Mouse (Mus musculus) neutrophil, adult 5-6 weeks (primary cell): ENCODE results near the gene Cds2. TPM values are rescaled to one million over a fixed set of nuclear protein-coding genes. Genes with fewer than 3 reads are reported as not detected.

Source experiments
- ATAC-seq: fragments of 151-379, 151-347 bp; 2 replicates; pipeline ENCODE4 v1.8.0; 2017; ENCODE audit warnings: mild to moderate bottlenecking, moderate TSS enrichment; ENCODE audit not compliant: insufficient number of reproducible peaks, poor library complexity, low FRiP score, severe bottlenecking; ENCODE audit errors: extremely low read depth
- total RNA-seq: library from RNA; stranded (forward); fragments of 200-1000 nt; gene quantifications from 2 replicates; pipeline ENCODE4 v1.2.3, GENCODE M21; 2017

The Cds2 gene
- total RNA-seq, 1 experiment from 2014 or later, result 90.5 TPM

DNA sequence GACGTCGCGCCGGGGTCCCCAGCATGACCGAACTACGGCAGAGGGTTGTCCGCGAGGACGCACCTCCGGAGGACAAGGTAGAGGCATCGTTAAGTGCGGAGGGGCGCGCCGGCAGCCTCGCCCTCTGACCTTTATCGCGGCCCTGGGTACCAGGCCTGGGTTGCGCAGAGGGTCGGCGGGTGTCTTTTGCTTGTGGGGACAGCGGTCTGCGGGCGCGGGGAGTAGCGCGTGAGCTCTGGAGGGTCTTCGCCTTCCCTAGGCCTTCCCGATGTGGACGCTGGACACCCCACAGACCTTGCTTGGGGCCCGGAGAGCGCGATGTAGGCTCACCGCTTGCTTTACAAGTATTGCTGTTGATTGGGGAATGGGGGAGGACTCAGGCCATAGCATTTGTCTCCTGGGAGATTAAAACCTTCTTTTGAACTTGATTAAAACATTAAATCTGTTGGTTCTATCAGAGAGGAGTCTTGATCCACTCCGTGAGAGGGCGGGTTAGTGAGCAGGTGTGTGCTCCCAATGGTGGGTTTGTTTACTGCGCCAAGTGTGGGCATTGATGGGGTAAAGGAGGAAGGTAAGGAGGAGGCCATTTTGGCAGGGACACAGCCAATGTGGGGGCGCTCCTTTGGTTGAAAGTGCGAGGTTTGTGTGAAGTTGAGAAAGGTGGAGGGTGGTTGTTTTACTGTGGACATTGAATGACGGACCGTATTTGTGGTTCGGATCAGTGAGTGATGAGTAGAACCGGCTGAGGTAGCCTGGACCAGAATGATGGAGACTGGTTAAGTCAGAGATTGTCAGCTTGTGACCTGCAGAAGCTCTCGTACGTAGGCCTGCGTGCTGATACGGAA, 695 bp downstream of the Cds2 start:
- no peak for ATAC-seq

DNA sequence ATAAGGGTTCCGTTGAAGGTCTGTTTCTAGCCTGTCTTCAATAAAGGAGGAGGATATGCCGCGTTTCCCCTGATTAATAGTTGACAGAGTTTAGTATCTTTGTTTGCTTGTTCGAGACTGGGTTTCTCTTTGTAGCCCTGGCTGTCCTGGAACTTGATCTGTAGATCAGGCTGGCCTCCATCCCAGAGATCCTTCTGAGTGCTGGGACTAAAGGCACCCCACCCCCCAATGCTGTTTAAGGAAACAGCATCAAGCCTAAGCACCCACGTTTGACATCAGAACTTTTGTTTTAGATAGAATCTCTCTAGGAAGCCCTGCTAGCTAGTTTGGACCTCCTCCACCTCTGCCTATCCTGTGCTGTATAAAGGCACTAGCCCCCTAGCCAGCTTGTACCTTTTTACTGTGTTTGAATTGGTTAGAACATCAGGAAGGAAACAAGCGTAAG, 1.3 kb downstream of the Cds2 start:
- ATAC-seq, result no peak

DNA sequence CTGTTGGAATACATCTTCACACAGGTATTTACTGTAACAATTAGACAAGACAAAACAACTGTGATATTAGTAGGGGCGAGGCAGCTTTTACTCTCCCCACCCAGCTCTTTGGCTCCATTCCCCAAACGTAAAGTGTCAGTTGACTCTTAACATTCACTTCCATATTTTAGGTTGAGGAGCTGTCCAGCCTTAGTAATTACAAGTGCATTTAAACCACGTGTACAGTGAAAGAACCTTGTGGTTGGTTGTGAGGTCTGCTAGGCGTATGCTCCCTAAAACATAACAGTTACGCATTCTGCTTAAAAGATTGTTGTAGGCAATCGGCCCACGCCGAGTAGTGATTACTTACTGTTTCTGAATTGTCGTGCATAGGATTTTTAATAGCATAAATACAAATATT, 2.2 kb downstream of the Cds2 start:
- no peak for ATAC-seq

DNA sequence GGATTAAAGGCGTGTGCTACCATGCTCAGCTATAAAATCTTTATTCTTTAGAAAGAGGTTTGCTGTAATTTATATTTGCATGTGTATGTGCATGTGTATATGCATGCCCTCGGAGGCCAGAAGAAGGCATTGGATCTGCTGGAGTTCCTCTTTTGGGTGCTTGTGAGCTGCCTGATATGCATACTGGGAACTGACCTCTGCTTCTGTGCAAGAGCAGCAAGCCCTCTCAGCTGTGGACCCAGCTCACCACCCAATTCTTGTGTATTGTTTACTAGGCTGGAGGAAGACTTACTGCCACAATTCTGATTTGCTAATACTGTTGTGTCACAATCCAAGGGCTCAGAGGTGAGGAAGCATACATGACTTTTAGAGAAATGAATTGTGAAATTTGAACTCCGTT, 3.1 kb downstream of the Cds2 start:
- ATAC-seq, result peak; percentile 42

DNA sequence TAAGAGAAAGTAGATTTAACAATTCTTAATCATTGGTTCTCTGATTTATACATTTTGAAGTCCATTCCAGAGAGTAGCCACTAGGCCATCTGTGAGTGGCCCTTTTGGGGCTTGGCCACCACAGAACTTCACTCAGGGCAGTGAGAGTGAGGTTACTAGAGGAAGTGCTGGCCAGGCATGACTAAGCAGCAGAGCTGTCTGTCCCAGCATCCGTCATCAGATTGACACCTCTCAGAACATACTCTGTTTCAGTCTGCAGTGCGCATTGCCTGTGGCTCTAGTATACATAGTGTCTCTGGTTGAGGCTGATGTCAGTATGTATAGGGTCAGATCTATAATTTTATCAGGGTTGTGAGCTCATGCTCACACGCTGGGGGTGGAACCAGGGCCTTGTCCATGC, 6.3 kb downstream of the Cds2 start:
- peak; percentile 89 for ATAC-seq

DNA sequence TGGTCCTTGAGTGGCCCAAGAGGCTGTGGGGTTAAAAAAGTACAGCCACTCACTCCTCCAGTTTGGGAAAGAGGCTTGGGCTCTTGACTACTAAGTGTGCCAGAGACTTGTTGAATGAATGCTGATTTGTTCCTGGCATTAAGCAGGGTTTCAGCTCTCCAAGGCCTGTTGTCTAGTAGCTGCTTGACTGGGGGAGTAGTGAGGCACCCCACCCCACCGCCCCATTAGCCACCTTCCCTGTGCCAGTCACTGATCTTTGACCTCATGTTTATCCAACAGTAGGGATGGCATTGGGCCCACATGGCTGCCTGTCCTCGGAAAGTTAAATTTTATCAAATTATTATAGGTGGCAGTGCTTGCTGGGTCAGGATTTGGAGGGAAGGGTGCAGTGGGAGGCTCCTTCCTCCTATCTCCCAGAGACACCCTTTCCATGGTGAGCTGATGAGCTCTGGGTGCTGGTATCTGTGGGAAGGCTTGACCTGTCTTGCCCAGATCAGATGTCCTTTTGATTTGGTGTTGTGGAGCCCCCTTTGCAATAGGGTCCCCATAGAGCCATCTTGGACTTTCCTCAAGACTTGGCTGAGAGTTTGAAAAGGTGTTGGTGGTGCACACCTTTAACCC, 7.5 kb downstream of the Cds2 start:
- ATAC-seq, result no peak

DNA sequence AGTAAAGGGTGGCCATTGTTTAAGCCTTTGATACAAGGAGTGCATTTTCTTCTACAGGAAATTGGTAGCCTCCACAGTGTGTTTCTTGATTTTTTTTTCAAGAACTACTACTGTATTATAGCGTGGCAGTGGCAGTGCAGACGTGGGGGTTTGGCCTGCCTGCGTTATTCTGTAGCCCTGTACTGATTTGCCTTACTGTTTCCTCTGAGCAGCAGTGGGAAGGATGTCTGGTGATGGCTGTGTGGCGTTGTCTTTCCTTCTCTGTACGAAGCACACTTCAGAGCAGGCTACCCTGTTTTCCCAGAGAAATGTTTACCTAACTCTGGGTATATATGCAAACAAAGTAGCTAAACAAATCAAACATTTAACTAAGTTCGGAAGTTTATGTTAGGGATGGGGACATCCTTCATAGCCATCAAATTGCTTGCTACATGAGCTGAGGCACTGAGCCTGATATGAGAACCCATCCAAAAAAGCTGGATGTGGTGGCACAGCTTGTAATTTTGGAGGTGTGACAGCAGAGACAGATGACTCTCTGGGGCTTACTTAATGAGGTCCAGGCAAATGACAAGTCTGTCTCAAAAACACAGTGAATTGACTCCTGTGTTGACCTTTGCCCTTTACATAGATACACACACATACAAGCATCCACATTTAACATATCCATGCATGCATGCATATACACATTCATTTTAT, 9.9 kb downstream of the Cds2 start:
- no peak for ATAC-seq

DNA sequence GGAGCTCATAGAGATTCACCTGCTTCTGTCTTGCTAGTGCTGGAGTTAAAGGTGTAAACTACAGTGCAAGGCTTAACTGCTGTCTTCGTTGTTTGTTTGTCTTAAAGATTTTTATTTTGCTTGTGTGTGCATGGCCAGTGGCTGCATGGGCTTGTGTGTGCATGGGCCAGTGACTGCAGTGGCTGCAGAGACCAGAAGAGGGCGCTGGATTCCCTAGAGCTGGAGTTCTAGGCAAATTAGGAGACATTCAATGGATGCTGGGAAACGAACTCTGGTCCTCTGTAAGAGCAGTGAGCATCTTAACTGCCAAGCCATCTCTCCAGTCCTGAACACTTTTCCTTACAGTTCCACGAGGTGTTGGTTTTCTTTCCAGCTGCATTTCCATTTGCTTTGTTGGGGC, 12.6 kb downstream of the Cds2 start:
- no peak for ATAC-seq

DNA sequence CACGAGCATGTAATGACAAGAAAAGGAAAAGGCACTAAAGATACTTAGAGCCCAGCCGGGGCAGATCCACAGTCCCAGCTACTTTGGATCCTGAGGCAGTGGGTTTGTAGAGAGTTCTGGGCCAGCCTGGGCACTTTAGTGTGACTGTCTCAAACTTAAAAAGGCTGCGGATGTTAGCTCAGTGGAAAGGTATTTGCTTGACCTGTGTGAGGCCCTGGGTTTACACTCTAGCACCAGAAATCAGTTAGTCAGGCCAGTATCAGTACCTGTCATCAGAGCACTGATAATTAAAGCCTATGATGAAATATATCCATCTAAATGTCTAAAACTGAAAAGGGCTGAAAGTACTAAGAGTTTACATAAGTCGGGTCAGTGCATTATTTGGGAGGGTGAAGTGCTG, 13.3 kb downstream of the Cds2 start:
- no peak for ATAC-seq

DNA sequence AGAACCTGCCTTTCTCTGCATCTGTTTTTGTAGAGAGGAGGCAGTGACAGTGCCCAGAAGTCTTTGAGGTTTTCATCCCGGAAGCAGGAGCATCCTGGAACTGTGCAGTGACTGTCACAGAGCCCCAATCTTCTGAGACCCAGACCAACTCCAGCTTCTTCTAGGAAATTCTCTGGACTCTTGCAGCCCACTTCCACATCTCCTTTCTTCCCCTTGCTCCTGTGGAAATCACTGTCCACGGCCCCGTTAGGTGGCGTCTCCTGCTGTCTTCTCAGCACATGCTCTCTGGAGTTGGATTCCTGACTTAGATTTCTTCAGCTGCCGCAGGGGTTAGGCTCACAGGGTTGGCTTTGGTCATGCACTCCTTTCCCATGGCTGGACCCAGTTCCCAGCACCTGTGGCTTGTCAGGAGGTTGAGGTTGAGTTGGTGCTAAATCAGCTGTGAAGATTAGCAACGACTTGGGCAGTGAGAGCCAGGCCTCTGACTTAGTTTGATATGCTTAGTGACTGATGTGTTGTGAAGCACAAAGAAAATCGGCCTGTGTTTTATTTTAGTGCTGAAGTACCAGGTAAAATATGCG, 15.4 kb downstream of the Cds2 start:
- ATAC-seq, result no peak

DNA sequence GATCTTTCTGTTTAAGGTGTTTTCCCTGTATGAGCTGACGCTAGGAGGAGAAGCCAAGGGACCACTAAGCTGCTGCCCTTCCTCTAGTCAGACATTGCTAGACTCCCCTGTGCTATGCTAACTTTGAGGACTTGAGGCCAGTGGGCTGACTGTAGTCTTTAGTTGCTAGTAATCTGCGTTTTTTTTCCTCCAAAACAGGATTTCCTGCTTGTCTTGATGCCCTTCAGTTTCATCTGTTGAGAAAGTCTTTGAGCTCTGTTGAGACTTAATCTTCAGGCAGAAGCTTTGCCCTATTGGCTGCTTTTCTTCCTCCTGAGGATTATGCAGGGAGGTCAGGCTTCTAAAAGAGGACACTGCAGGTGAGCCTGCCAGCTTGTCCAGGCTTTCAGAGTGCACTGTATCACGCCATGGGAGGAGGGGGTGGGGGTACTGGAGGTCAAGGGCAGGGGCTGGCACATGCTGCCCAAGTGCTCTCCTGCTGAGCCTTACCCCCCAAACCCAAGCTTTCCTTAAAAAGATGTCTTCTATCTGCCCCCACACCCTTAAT, 16.5 kb downstream of the Cds2 start:
- ATAC-seq, result no peak

DNA sequence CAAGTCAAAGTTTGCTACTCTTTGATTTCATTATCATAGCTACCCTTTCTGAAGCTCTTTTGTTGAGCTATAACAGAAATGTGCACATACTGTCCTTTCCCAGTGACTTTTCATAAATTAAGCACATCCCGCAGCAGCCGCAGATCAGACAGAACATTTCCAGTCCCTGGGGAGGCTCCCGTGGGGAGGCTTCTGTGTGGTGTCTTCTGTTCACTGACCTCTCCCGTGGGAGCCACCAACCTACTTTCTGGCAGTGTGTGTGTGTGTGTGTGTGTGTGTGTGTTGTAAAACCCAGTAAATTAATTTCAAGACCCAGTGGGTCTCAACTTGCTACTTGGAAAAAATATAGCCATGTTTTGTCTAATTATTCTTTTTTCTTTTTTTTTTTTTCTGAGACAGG, 17.0 kb downstream of the Cds2 start:
- ATAC-seq, result no peak

DNA sequence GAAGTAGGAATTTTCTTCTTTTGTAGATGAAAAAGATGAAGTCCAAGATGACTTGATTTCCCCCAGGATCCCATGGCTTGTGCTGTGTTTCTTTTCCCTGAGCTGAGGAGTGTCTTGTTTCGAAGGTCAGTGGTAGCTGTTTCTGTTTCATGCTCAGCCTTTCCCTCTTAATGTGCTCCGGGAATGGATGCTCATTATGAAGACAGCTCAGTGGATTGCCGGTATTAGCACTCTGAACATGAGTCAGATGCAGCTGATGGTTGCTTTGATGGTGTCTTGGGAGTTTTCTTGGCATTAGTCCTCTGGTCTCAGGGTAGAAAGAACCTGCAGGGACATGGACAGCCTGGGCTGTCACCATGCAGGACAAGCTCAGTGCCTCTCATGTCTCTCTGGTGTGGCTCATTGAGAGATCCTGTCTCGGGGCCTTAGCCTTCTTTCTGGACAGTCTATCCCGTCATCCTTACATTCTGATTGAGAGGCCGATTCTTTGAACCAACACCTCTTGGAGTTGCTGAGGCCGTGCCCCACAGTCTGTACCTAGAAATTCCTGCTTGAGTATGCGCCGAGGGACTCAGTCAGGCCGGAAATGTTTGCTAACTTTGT, 17.7 kb downstream of the Cds2 start:
- no peak for ATAC-seq

DNA sequence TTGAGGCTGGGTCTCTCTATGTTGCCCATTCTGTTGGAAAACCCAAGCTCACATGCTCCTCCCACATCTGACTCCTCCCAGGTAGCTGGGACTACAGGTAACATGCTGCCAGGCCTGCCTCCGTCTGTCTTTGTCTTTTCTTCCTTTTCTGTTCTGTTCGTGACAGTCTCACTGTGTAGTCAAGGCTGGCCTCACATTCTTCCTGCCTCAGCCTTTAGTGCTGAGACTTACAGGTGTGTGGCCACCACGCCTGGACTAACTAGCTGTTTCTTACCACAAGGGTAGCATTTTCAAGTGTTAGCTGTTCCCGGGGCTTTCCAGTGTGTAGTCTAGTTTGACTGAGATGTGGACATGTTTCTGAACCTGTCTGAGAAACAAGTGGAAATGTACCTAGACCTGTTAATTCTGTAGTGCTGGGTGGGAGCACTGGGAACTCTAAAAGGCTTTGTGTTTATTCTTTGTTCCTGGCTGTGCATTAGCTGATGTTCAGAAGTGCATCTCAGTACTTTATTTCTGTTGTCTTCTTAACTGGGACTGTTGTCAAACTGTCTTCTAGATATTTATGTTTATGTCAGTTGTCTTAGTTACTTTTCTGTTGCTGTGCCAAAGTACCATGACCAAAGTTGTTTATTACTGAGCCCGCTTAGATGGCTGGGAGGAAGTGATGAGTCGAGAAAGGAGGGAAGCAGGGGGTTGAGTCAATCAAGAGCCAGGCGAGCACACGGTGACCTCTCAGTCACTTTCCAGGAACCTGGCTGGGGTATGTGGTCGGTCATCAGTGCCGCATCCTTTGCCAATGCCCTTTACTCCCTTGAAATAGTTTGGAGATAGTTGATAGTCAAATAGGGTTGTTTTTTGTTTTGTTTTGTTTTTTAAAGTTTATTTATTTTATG, 18.9 kb downstream of the Cds2 start:
- ATAC-seq, result peak; percentile 65

DNA sequence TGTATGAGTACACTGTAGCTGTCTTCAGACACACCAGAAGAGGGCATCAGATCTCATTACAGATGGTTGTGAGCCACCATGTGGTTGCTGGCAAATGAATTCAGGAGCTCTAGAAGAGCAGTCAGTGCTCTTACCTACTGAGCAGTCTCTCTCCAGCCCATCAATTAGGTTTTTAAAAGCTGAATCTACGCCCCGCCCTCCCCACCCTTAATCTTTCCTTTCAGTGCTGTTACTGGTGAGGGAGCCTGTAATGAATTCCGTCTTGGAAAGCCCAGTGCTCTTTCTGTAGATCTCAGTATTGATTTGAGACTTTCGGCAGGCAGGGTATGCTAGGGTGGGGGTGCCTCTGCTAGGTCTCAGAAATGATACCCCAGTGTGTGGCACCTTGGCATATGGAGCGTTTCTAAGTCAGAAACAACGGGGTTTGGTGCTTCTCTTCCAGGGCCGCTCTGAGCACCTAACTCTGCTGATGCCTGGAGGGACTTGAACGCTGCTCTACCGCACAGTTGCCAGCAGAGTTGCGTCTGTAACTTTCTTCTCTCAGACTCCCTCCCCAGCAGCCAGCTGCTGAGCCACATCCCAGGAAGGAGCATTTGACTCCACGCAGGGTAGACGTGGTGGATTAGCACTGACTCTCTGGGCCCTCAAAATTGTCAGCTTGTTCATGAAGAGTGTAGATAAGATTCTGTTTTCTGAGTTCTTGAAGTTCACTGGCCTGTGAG, 19.7 kb downstream of the Cds2 start:
- no peak for ATAC-seq

DNA sequence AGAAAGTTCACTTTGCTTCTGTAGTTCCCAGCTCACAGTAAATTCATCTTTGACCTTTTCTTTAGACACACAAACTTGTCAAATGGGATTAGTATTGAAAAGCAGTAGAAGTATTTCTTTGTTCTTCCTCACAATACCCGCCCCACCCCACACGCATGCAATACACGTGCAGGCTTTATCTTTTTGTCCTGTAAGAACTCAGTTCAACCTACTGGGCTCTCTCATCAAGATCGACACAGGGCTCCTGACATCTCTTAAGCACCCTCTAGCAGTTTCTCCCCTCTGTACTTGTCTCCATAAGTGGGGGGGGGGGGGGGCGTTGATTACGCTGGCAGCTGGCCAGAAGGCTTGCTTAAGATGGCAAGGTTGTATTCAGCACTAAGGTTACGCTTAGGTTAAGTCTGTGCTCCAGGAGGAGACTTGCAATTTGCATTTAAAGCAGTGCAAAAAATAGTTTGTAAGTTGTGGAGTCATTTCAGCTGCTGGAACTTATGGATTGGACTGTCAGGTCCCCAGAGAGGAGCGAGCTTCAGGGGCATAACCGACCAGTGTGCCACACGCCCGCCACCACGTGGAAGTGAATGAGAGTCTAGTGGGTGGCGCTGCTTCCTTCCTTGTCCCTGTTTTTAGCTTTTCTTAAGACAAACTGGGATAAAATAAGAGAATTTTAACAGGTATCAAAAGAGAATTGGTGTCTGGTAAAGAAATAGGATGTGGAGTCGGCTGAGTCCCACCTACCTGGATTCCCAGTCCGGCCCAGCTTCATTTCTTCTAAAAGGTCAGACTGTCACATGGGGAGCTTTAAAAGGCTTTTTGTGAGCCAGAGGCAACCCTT, 20.5 kb downstream of the Cds2 start:
- no peak for ATAC-seq
